Mouse (Mus musculus) neural tube, embryonic 10.5 days (tissue): ENCODE results near the gene Zfp91.

Source experiments
- DNase-seq: peaks from one replicate; pipeline ENCODE4 v3.0.0-alpha.2; 2017; ENCODE audit warnings: low spot score; ENCODE audit errors: extremely low spot score

The Zfp91 gene

GRCm38 (mm10) chr19:12795511-12796327, at the start of gene Zfp91, which contains the start of gene Lpxn:
TSS of gene Zfp91 (minus strand) at chr19:12796126.
TSS of gene Lpxn (plus strand) at chr19:12796193.
- peak; percentile 94 for DNase-seq

GRCm38 (mm10) chr19:12838507-12838906, 42.6 kb upstream of the Zfp91 start:
- no peak for DNase-seq

GRCm38 (mm10) chr19:12833625-12834024, 37.7 kb upstream of the Zfp91 start:
- no peak for DNase-seq

- no peak for DNase-seq
Measured at GRCm38 (mm10) chr19:12831559-12831958, 35.6 kb upstream of the Zfp91 start.

- DNase-seq, result no peak
Measured at GRCm38 (mm10) chr19:12830823-12831430, 35.0 kb upstream of the Zfp91 start.

GRCm38 (mm10) chr19:12824549-12824948, 28.6 kb upstream of the Zfp91 start:
- no peak for DNase-seq

- no peak for DNase-seq
Measured at GRCm38 (mm10) chr19:12820383-12820782, 24.5 kb upstream of the Zfp91 start.

GRCm38 (mm10) chr19:12818507-12818906, 22.6 kb upstream of the Zfp91 start:
- DNase-seq, result no peak

GRCm38 (mm10) chr19:12813883-12814282, 18.0 kb upstream of the Zfp91 start:
- no peak for DNase-seq

- DNase-seq, result no peak
Measured at GRCm38 (mm10) chr19:12812644-12813364, 16.9 kb upstream of the Zfp91 start.

GRCm38 (mm10) chr19:12806214-12806613, 10.3 kb upstream of the Zfp91 start:
- no peak for DNase-seq

GRCm38 (mm10) chr19:12805730-12806129, 9.8 kb upstream of the Zfp91 start:
- DNase-seq, result no peak

- no peak for DNase-seq
Measured at GRCm38 (mm10) chr19:12804237-12804636, 8.3 kb upstream of the Zfp91 start.

- DNase-seq, result no peak
Measured at GRCm38 (mm10) chr19:12802830-12803229, 6.9 kb upstream of the Zfp91 start.

GRCm38 (mm10) chr19:12801046-12801445, 5.1 kb upstream of the Zfp91 start:
- no peak for DNase-seq

- DNase-seq, result no peak
Measured at GRCm38 (mm10) chr19:12800621-12801020, 4.7 kb upstream of the Zfp91 start.

GRCm38 (mm10) chr19:12799081-12799480, 3.2 kb upstream of the Zfp91 start:
- no peak for DNase-seq

GRCm38 (mm10) chr19:12798404-12798803, 2.5 kb upstream of the Zfp91 start:
- no peak for DNase-seq

- no peak for DNase-seq
Measured at GRCm38 (mm10) chr19:12797071-12797470, 1.1 kb upstream of the Zfp91 start.

- no peak for DNase-seq
Measured at GRCm38 (mm10) chr19:12796328-12796931, 504 bp upstream of the Zfp91 start.

GRCm38 (mm10) chr19:12795110-12795509, 816 bp downstream of the Zfp91 start:
- DNase-seq, result no peak
